Mouse (Mus musculus): ENCODE measurements around the gene Gca.
"Not testable (repeated sequence)": the region's sequence is repeated elsewhere in the genome, so short reads cannot be mapped to it uniquely, and the experiment has no call there.

Gene Gca

GRCm38 (mm10) chr2:62670301-62670700, 6.2 kb downstream of the Gca start:
- DNase-seq (ENCODE audit: low spot score) = no peak

GRCm38 (mm10) chr2:62670767-62671166, 6.7 kb downstream of the Gca start:
- DNase-seq (ENCODE audit: low spot score) = no peak

GRCm38 (mm10) chr2:62672788-62673187, 8.7 kb downstream of the Gca start:
- DNase-seq (ENCODE audit: low spot score) = no peak

- DNase-seq (ENCODE audit: low spot score) = peak; percentile 16
These were observed 17.6 kb downstream of the Gca start for GRCm38 (mm10) chr2:62681667-62682066.

- DNase-seq (ENCODE audit: low spot score) = no peak
These were observed 21.0 kb downstream of the Gca start for GRCm38 (mm10) chr2:62684989-62685595.

GRCm38 (mm10) chr2:62685934-62686333, 21.8 kb downstream of the Gca start:
- no peak for DNase-seq (ENCODE audit: low spot score)

GRCm38 (mm10) chr2:62706313-62706712, 42.2 kb downstream of the Gca start:
- DNase-seq (ENCODE audit: low spot score) = no peak

- DNase-seq (ENCODE audit: low spot score) = no peak
These were observed 45.5 kb downstream of the Gca start for GRCm38 (mm10) chr2:62709633-62710032.

GRCm38 (mm10) chr2:62714362-62714761, 50.3 kb downstream of the Gca start:
- DNase-seq (ENCODE audit: low spot score) = not testable (repeated sequence)

GRCm38 (mm10) chr2:62715260-62715659, 51.2 kb downstream of the Gca start:
- DNase-seq (ENCODE audit: low spot score) = no peak

GRCm38 (mm10) chr2:62717270-62717669, 53.2 kb downstream of the Gca start:
- no peak for DNase-seq (ENCODE audit: low spot score)

- no peak for DNase-seq (ENCODE audit: low spot score)
These were observed 54.3 kb downstream of the Gca start for GRCm38 (mm10) chr2:62718411-62718810.

GRCm38 (mm10) chr2:62725946-62726345, 61.9 kb downstream of the Gca start:
- DNase-seq (ENCODE audit: low spot score) = no peak

GRCm38 (mm10) chr2:62727732-62728131, 63.6 kb downstream of the Gca start:
- no peak for DNase-seq (ENCODE audit: low spot score)

- DNase-seq (ENCODE audit: low spot score) = no peak
These were observed 66.6 kb downstream of the Gca start for GRCm38 (mm10) chr2:62730671-62731070.

- DNase-seq (ENCODE audit: low spot score) = no peak
These were observed 79.0 kb downstream of the Gca start for GRCm38 (mm10) chr2:62743098-62743497.
